In the genomic region with DNA sequence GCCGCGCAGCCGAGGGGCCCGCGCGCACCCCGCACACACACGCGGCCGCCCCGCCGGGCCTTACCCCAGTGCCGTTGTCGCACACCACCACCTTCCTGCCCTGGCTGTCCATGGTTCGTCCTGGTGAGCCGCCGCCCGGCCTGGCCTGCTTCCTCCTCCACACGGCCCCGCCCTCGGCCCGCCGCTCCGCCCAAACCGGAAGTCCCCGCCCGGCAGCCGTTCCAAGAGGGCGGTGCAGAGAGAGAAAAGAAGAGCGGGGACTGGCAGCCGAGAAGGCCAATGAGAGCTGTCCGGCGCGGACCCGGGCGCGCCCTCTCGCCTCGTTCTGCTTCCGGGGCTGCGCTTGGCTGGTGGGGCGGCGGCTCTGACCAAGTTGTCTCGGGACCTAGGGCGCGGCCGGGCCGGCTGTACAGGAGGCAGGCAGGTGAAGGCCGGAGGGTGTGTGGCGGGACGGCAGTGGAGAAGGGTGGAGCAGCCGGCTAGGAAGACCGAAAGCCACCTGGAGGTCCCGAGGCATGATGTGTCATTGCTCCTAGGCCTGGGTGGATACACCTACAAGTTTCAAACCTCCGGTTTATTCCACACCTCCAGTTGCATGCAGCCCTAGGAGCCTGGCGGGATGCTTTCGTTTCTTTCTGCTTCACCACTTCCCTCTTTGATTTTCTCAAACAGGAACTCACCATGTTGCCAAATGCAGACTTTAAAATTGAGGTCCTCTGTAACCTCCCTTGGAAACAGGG, we compare ENCODE assay signal across 8 mouse cellular contexts. TPM values are rescaled to one million over a fixed set of nuclear protein-coding genes. Genes with fewer than 3 reads are reported as not detected.
DNase-seq lines count a peak whose midpoint lies in the region; ATAC-seq lines count a peak whose summit lies in the region.

Gene Actr2 (minus strand): TSS at position 173 of the 740 bp plus-strand sequence.

- no peaks in the 10 kb centered on the region for H3K27me3 ChIP-seq in hindbrain, embryonic 11.5 days (ENCODE audit: control insufficient read depth, insufficient read depth, low read length)

- DNase-seq in Muller cell, postnatal 12 days (ENCODE audit: inconsistent ontology term), result peak; percentile 99
- peak; percentile 96 for DNase-seq in cerebellum, adult 9-11 months
- peak; percentile 92 to 97 for DNase-seq in frontal cortex, adult 2 months (ENCODE audit: extremely low spot score in 1 of 2, low spot score in 1 of 2)
- DNase-seq in hindbrain, embryonic 11.5 days (ENCODE audit: low spot score), result peak; percentile 98
- DNase-seq in layer of hippocampus, postnatal 10 days (ENCODE audit: low spot score in 2 of 2), result peak; percentile 95 to 97
- DNase-seq in lung, postnatal 10 days, result peak; percentile 99
- peak; percentile 98 for DNase-seq in ovary, postnatal 36 days (ENCODE audit: low spot score)
- DNase-seq in thymus, postnatal 25 days, result peak; percentile 98

- no peaks in the 10 kb centered on the region for H3K36me3 ChIP-seq in hindbrain, embryonic 11.5 days (ENCODE audit: control insufficient read depth, insufficient read depth, low read length)

- peak within 1 kb of the TSS; percentile 76 for H3K4me3 ChIP-seq in hindbrain, embryonic 11.5 days (ENCODE audit: low read depth, low read length)

- no peaks in the 10 kb centered on the region for H3K4me1 ChIP-seq in hindbrain, embryonic 11.5 days (replicated peaks; ENCODE audit: control insufficient read depth, insufficient read depth, low read length)

- peak; percentile 99 for ATAC-seq in hindbrain, embryonic 11.5 days (ENCODE audit: low FRiP score)

- peak within 1 kb of the TSS; percentile 91 for H3K9ac ChIP-seq in hindbrain, embryonic 11.5 days (ENCODE audit: low read depth, low read length)

- H3K27ac ChIP-seq in hindbrain, embryonic 11.5 days (ENCODE audit: low read depth, low read length), result peak within 1 kb of the TSS; percentile 87

- WGBS in hindbrain, embryonic 11.5 days, result under 1% methylated on average over 28 of the region's 57 CpGs

- H3K4me2 ChIP-seq in hindbrain, embryonic 11.5 days (replicated peaks; ENCODE audit: low read depth, low read length), result peak within 1 kb of the TSS; percentile 60

- no peaks in the 10 kb centered on the region for H3K9me3 ChIP-seq in hindbrain, embryonic 11.5 days (ENCODE audit: control insufficient read depth, low read length)

RNA-seq across cellular contexts. Expression of gene Actr2, which starts in this region (rescaled TPM):
- polyA plus RNA-seq in frontal cortex, adult 2 months (2012; rRNA removed), result 123 and 145 TPM in 2 replicates
- polyA plus RNA-seq in hindbrain, embryonic 11.5 days (2014; fragmentation: Nextera tagmentation; extraction: Ambion mirVana), result 81.6 and 86.7 TPM in 2 replicates
- total RNA-seq in layer of hippocampus, postnatal 10 days (2021), result 100 to 1,000 TPM; 307 to 336 TPM

Comparison
In these comparisons a context has a peak if more than half of its experiments do, and no peak if none do; other contexts are left out.
1. Peak in every context shown above with its lines: DNase-seq, ATAC-seq, H3K4me3 ChIP-seq and H3K27ac ChIP-seq.